Mouse (Mus musculus): ENCODE data around the gene Tyw1. TPM values are rescaled to one million over a fixed set of nuclear protein-coding genes. Genes with fewer than 3 reads are reported as not detected.

Gene Tyw1
- polyA plus RNA-seq, 1 experiment from 2014 or later, result 29.5 TPM

GRCm38 (mm10) chr5:130327615-130328263, 72.3 kb downstream of the Tyw1 start:
- ATAC-seq (ENCODE audit: low FRiP score, low read depth), result no peak
- Histone ChIP-seq H3K9ac (no peak overlapping the region), H3K9me3 (peaks cover 4% of the 10 kb centered on the region; the same call in 1 of the 2 replicates), H3K36me3 (peaks cover 30% of the 10 kb centered on the region), H3K4me2 (replicated peaks) (no peak overlapping the region), H3K27me3 (replicated peaks) (no peaks in the 10 kb centered on the region), H3K4me3 (no peak overlapping the region), H3K4me1 (no peaks in the 10 kb centered on the region), H3K27ac (no peak overlapping the region)
- 62% methylated on average over 6 of the region's 6 CpGs for WGBS

DNA sequence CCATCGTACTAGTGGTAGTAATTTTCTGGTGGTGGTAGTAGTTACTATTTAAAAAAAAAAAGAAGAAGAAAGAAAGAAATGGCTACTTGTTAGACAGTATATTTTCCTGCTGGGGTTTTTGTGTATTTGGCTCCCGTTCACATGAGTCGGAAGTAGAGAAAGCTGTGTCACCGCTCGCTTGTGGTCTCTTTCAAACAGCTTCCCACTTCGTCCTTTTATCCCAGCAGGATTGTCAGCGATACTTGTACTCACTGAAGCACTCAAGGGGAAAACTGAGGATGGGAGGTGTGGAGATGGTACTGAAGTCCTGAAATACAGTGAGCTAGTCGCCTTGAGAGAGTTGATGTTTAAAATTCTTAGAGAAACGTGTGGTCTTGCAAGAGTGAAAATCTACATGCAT, 72.9 kb downstream of the Tyw1 start:
- ATAC-seq (ENCODE audit: low FRiP score, low read depth), result no peak
- H3K27ac ChIP-seq, result no peak overlapping the region
- H3K9me3 ChIP-seq, result peaks cover 4% of the 10 kb centered on the region; the same call in 1 of the 2 replicates
- no peak overlapping the region for H3K4me3 ChIP-seq
- no peaks in the 10 kb centered on the region for H3K27me3 ChIP-seq (replicated peaks)
- H3K4me2 ChIP-seq (replicated peaks), result no peak overlapping the region
- 87% methylated on average over 9 of the region's 9 CpGs for WGBS
- peaks cover 30% of the 10 kb centered on the region for H3K36me3 ChIP-seq
- no peak overlapping the region for H3K9ac ChIP-seq
- H3K4me1 ChIP-seq, result no peaks in the 10 kb centered on the region

GRCm38 (mm10) chr5:130329889-130330288, 74.5 kb downstream of the Tyw1 start:
- Histone ChIP-seq H3K27me3 (replicated peaks) (no peaks in the 10 kb centered on the region), H3K9ac (no peak overlapping the region), H3K9me3 (no peaks in the 10 kb centered on the region), H3K27ac (no peak overlapping the region), H3K36me3 (peaks cover 24% of the 10 kb centered on the region), H3K4me3 (no peak overlapping the region), H3K4me2 (replicated peaks) (no peak overlapping the region), H3K4me1 (no peaks in the 10 kb centered on the region)
- ATAC-seq (ENCODE audit: low FRiP score, low read depth), result no peak
- 90% methylated on average over 2 of the region's 2 CpGs for WGBS

DNA sequence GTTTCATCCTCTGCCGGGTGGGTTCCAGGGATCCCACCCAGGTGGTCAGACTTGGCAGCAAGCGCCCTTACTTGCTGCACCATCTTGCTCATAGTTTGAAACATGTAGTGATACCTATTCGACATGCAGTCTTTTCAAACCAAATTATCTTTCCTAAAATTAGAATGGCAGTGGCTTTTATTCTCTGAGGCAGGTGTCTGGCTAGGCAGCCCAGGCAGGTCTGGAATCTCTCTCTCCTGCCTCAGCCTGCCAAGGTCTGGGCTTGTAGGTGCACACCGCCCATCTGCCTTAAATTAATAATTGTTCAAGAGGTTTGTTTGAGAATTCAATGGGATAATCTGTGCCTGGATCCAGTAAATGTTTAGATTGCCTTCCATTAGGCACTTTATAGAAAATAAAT, 75.4 kb downstream of the Tyw1 start:
- no peaks in the 10 kb centered on the region for H3K9me3 ChIP-seq
- no peak overlapping the region for H3K4me3 ChIP-seq
- peaks cover 25% of the 10 kb centered on the region for H3K36me3 ChIP-seq
- no peak overlapping the region for H3K4me2 ChIP-seq (replicated peaks)
- ATAC-seq (ENCODE audit: low FRiP score, low read depth), result no peak
- no peaks in the 10 kb centered on the region for H3K27me3 ChIP-seq (replicated peaks)
- H3K27ac ChIP-seq, result no peak overlapping the region
- H3K9ac ChIP-seq, result no peak overlapping the region
- H3K4me1 ChIP-seq, result no peaks in the 10 kb centered on the region
- 91% methylated on average over 4 of the region's 4 CpGs for WGBS

DNA sequence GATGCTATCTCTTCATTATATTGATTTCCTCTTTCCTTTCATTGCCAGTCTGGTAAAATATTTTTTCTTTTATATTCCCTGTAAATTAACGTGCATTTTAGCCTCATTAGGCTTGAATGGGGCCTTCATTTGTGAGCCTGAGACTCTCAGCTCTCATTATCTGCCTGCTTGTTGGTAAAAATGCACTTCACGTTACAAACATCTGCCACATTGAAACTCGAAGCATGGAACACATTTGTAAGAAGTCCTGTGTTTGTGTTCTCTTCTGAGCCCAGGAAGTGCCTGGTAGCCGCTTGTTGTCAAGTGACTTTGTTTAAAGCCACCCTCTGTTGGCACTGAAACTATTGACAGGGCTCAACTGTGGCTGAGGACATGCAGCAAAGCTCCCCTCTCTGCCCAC, 75.8 kb downstream of the Tyw1 start:
- Histone ChIP-seq H3K4me3 (no peak overlapping the region), H3K27ac (no peak overlapping the region), H3K36me3 (peaks cover 27% of the 10 kb centered on the region), H3K9ac (no peak overlapping the region), H3K27me3 (replicated peaks) (no peaks in the 10 kb centered on the region), H3K4me2 (replicated peaks) (no peak overlapping the region), H3K9me3 (no peaks in the 10 kb centered on the region), H3K4me1 (no peaks in the 10 kb centered on the region)
- 69% methylated on average over 4 of the region's 4 CpGs for WGBS
- no peak for ATAC-seq (ENCODE audit: low FRiP score, low read depth)

DNA sequence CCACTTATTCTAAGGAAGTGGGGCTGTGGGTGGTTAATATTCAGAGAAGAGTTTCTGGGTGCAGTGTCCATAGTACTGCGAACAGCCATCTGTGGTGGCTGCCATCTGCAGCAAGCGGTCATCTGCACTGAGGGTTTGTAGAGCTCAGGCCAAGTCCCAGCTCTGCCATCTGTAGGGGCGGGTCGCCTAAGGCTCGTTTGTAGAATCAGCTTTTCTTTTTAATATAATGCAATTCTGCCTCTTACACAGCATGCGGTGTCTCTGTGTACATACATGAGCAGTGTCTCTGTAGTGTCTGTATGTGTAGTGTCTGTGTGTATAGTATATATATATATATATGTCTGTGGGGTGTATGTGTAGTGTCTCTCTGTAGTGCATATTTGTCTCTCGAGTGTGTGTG, 78.1 kb downstream of the Tyw1 start:
- Histone ChIP-seq H3K4me2 (replicated peaks) (no peak overlapping the region), H3K4me1 (no peaks in the 10 kb centered on the region), H3K9me3 (no peaks in the 10 kb centered on the region), H3K27me3 (replicated peaks) (no peaks in the 10 kb centered on the region), H3K36me3 (peaks cover 33% of the 10 kb centered on the region), H3K27ac (no peak overlapping the region), H3K9ac (no peak overlapping the region), H3K4me3 (no peak overlapping the region)
- 92% methylated on average over 7 of the region's 7 CpGs for WGBS
- no peak for ATAC-seq (ENCODE audit: low FRiP score, low read depth)

GRCm38 (mm10) chr5:130333971-130334370, 78.6 kb downstream of the Tyw1 start:
- Histone ChIP-seq H3K4me2 (replicated peaks) (no peak overlapping the region), H3K4me1 (no peaks in the 10 kb centered on the region), H3K9ac (no peak overlapping the region), H3K27me3 (replicated peaks) (no peaks in the 10 kb centered on the region), H3K36me3 (peaks cover 31% of the 10 kb centered on the region), H3K4me3 (no peak overlapping the region), H3K27ac (no peak overlapping the region), H3K9me3 (no peaks in the 10 kb centered on the region)
- 92% methylated on average over 11 of the region's 11 CpGs for WGBS
- ATAC-seq (ENCODE audit: low FRiP score, low read depth), result no peak

DNA sequence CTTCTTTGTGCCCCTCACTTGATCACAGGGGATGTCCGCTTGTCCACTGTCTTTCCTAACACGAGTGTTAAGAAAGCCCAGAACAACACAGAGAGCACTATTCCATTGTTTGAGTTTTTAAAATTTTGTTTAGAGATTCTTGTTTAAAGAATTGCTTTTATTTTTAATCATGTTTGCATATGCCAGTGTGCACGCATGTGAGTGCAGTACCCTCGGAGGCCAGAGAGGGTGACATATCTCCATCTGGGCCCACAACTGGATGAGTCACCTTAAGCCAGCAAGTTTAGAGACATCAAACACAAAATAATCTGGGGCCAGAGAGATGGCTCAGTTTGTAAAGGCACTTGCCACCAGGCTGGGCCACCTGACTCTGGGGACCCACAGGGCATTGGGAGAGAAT, 80.0 kb downstream of the Tyw1 start:
- WGBS, result 98% methylated on average over 4 of the region's 4 CpGs
- Histone ChIP-seq H3K36me3 (peaks cover 30% of the 10 kb centered on the region), H3K9me3 (no peaks in the 10 kb centered on the region), H3K27me3 (replicated peaks) (no peaks in the 10 kb centered on the region), H3K9ac (no peak overlapping the region), H3K4me2 (replicated peaks) (no peak overlapping the region), H3K4me3 (no peak overlapping the region), H3K27ac (no peak overlapping the region), H3K4me1 (no peaks in the 10 kb centered on the region)
- ATAC-seq (ENCODE audit: low FRiP score, low read depth), result no peak

DNA sequence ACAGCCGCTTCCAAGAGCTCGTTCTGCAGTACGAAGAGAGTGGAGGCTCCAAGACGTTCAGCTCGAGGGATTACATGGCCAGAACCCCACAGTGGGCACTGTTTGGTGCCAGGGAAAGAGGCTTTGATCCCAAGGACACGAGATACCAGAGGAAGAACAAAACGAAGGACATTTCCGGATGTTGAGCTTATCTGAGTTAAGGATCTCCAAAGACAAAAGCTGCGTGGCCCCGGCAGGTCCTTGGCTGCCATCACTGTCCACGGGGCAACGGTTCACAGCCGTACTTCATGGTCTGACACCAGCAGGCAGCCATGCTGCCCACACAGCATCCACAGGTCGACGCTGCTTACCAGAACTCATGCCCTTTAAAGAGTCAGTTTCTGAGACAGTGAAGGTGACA, 85.2 kb downstream of the Tyw1 start:
- Histone ChIP-seq H3K36me3 (peaks cover 45% of the 10 kb centered on the region), H3K27me3 (replicated peaks) (no peaks in the 10 kb centered on the region), H3K9me3 (no peaks in the 10 kb centered on the region), H3K4me3 (no peak overlapping the region), H3K4me2 (replicated peaks) (no peak overlapping the region), H3K27ac (no peak overlapping the region), H3K4me1 (no peaks in the 10 kb centered on the region), H3K9ac (no peak overlapping the region)
- ATAC-seq (ENCODE audit: low FRiP score, low read depth), result no peak
- WGBS, result 96% methylated on average over 15 of the region's 15 CpGs

DNA sequence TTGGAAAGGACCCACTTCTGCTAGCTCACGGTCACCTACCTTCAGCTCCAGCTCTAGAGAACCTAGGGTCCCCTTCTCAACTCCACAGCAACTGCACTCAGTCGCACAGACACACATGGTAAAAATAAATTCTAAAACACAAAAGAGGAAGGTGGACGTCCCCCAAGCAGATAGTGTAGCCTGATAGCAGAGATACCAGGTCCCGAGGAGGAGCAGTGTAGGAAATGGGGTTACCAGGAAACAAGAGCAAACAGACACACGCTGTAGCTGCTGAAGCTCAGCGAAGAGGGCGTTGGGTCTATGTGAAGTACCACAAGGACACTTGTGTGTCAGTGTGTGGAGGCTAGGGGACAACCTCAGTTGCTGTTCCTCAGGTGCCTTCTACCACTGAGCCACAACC, 89.6 kb downstream of the Tyw1 start:
- H3K4me2 ChIP-seq (replicated peaks), result no peak overlapping the region
- no peak overlapping the region for H3K27ac ChIP-seq
- H3K9ac ChIP-seq, result no peak overlapping the region
- H3K4me3 ChIP-seq, result no peak overlapping the region
- no peaks in the 10 kb centered on the region for H3K4me1 ChIP-seq
- peaks cover 5% of the 10 kb centered on the region; the same call in 1 of the 2 replicates for H3K9me3 ChIP-seq
- 93% methylated on average over 7 of the region's 7 CpGs for WGBS
- ATAC-seq (ENCODE audit: low FRiP score, low read depth), result no peak
- no peaks in the 10 kb centered on the region for H3K27me3 ChIP-seq (replicated peaks)
- peaks cover 29% of the 10 kb centered on the region for H3K36me3 ChIP-seq

- Histone ChIP-seq H3K36me3 (peaks cover 21% of the 10 kb centered on the region), H3K4me2 (replicated peaks) (no peak overlapping the region), H3K4me3 (no peak overlapping the region), H3K27ac (no peak overlapping the region), H3K27me3 (replicated peaks) (no peaks in the 10 kb centered on the region), H3K9me3 (peaks cover 5% of the 10 kb centered on the region; the same call in 1 of the 2 replicates), H3K4me1 (no peaks in the 10 kb centered on the region), H3K9ac (no peak overlapping the region)
- 80% methylated on average over 2 of the region's 2 CpGs for WGBS
- ATAC-seq (ENCODE audit: low FRiP score, low read depth), result no peak
Observed at GRCm38 (mm10) chr5:130345871-130346270, 90.5 kb downstream of the Tyw1 start.

- Histone ChIP-seq H3K4me2 (replicated peaks) (no peak overlapping the region), H3K4me3 (no peak overlapping the region), H3K9me3 (no peaks in the 10 kb centered on the region), H3K27me3 (replicated peaks) (no peaks in the 10 kb centered on the region), H3K36me3 (no peaks in the 10 kb centered on the region), H3K4me1 (no peaks in the 10 kb centered on the region), H3K9ac (no peak overlapping the region), H3K27ac (no peak overlapping the region)
- ATAC-seq (ENCODE audit: low FRiP score, low read depth), result no peak
- 63% methylated on average over 7 of the region's 7 CpGs for WGBS
Observed at GRCm38 (mm10) chr5:130355223-130355622, 99.8 kb downstream of the Tyw1 start.

- WGBS, result 45% methylated on average over 4 of the region's 4 CpGs
- H3K9me3 ChIP-seq, result no peaks in the 10 kb centered on the region
- no peak overlapping the region for H3K4me2 ChIP-seq (replicated peaks)
- no peak overlapping the region for H3K4me3 ChIP-seq
- no peaks in the 10 kb centered on the region for H3K27me3 ChIP-seq (replicated peaks)
- H3K27ac ChIP-seq, result no peak overlapping the region
- H3K9ac ChIP-seq, result no peak overlapping the region
- no peak for ATAC-seq (ENCODE audit: low FRiP score, low read depth)
- H3K36me3 ChIP-seq, result no peaks in the 10 kb centered on the region
- no peaks in the 10 kb centered on the region; the same call in 1 of the 2 replicates for H3K4me1 ChIP-seq
Observed at GRCm38 (mm10) chr5:130363111-130363510, 107.7 kb downstream of the Tyw1 start.

Measured in neural tube, embryonic 12.5 days (tissue).